Mouse (Mus musculus): ENCODE data around the gene Scube1.

Scube1 gene

GRCm38 (mm10) chr15:83724160-83724885, 498 bp downstream of the Scube1 start:
- in situ Hi-C loops (cut with MboI; ENCODE audit: low pct_unique_long_range_greater_than_20kb in 1 of 2, low sequenced_read_pairs in 2 of 2, unreplicated experiment in 1 of 2): loop anchor here in 1 of 2 experiments (10.0 kb wide), 1 partner anchor 90 kb away; no protein-coding TSS in a partner anchor

GRCm38 (mm10) chr15:83715582-83716228, 9.1 kb downstream of the Scube1 start:
- in situ Hi-C loops (cut with MboI; ENCODE audit: low pct_unique_long_range_greater_than_20kb in 1 of 2, low sequenced_read_pairs in 2 of 2, unreplicated experiment in 1 of 2): no loop called here

- in situ Hi-C loops (cut with MboI; ENCODE audit: low pct_unique_long_range_greater_than_20kb in 1 of 2, low sequenced_read_pairs in 2 of 2, unreplicated experiment in 1 of 2): no loop called here
These were observed 12.0 kb downstream of the Scube1 start for GRCm38 (mm10) chr15:83712798-83713197.

GRCm38 (mm10) chr15:83712361-83712760, 12.5 kb downstream of the Scube1 start:
- in situ Hi-C loops (cut with MboI; ENCODE audit: low pct_unique_long_range_greater_than_20kb in 1 of 2, low sequenced_read_pairs in 2 of 2, unreplicated experiment in 1 of 2): no loop called here

GRCm38 (mm10) chr15:83709889-83710774, 14.7 kb downstream of the Scube1 start:
- in situ Hi-C loops (cut with MboI; ENCODE audit: low pct_unique_long_range_greater_than_20kb in 1 of 2, low sequenced_read_pairs in 2 of 2, unreplicated experiment in 1 of 2): no loop called here

GRCm38 (mm10) chr15:83706528-83707199, 18.2 kb downstream of the Scube1 start:
- in situ Hi-C loops (cut with MboI; ENCODE audit: low pct_unique_long_range_greater_than_20kb in 1 of 2, low sequenced_read_pairs in 2 of 2, unreplicated experiment in 1 of 2): no loop called here

GRCm38 (mm10) chr15:83700593-83700923, 24.3 kb downstream of the Scube1 start:
- in situ Hi-C loops (cut with MboI; ENCODE audit: low pct_unique_long_range_greater_than_20kb in 1 of 2, low sequenced_read_pairs in 2 of 2, unreplicated experiment in 1 of 2): no loop called here

- in situ Hi-C loops (cut with MboI; ENCODE audit: low pct_unique_long_range_greater_than_20kb in 1 of 2, low sequenced_read_pairs in 2 of 2, unreplicated experiment in 1 of 2): no loop called here
These were observed 24.8 kb downstream of the Scube1 start for GRCm38 (mm10) chr15:83699834-83700592.

GRCm38 (mm10) chr15:83699132-83699833, 25.5 kb downstream of the Scube1 start:
- in situ Hi-C loops (cut with MboI; ENCODE audit: low pct_unique_long_range_greater_than_20kb in 1 of 2, low sequenced_read_pairs in 2 of 2, unreplicated experiment in 1 of 2): no loop called here

- in situ Hi-C loops (cut with MboI; ENCODE audit: low pct_unique_long_range_greater_than_20kb in 1 of 2, low sequenced_read_pairs in 2 of 2, unreplicated experiment in 1 of 2): no loop called here
These were observed 28.0 kb downstream of the Scube1 start for GRCm38 (mm10) chr15:83696681-83697381.

GRCm38 (mm10) chr15:83695159-83695558, 29.7 kb downstream of the Scube1 start:
- in situ Hi-C loops (cut with MboI; ENCODE audit: low pct_unique_long_range_greater_than_20kb in 1 of 2, low sequenced_read_pairs in 2 of 2, unreplicated experiment in 1 of 2): no loop called here

- in situ Hi-C loops (cut with MboI; ENCODE audit: low pct_unique_long_range_greater_than_20kb in 1 of 2, low sequenced_read_pairs in 2 of 2, unreplicated experiment in 1 of 2): no loop called here
These were observed 32.9 kb downstream of the Scube1 start for GRCm38 (mm10) chr15:83691901-83692361.

GRCm38 (mm10) chr15:83689946-83690345, 34.9 kb downstream of the Scube1 start:
- in situ Hi-C loops (cut with MboI; ENCODE audit: low pct_unique_long_range_greater_than_20kb in 1 of 2, low sequenced_read_pairs in 2 of 2, unreplicated experiment in 1 of 2): no loop called here

GRCm38 (mm10) chr15:83686601-83687000, 38.2 kb downstream of the Scube1 start:
- in situ Hi-C loops (cut with MboI; ENCODE audit: low pct_unique_long_range_greater_than_20kb in 1 of 2, low sequenced_read_pairs in 2 of 2, unreplicated experiment in 1 of 2): no loop called here

GRCm38 (mm10) chr15:83685950-83686349, 38.9 kb downstream of the Scube1 start:
- in situ Hi-C loops (cut with MboI; ENCODE audit: low pct_unique_long_range_greater_than_20kb in 1 of 2, low sequenced_read_pairs in 2 of 2, unreplicated experiment in 1 of 2): no loop called here

GRCm38 (mm10) chr15:83683051-83683561, 41.7 kb downstream of the Scube1 start:
- in situ Hi-C loops (cut with MboI; ENCODE audit: low pct_unique_long_range_greater_than_20kb in 1 of 2, low sequenced_read_pairs in 2 of 2, unreplicated experiment in 1 of 2): no loop called here

- in situ Hi-C loops (cut with MboI; ENCODE audit: low pct_unique_long_range_greater_than_20kb in 1 of 2, low sequenced_read_pairs in 2 of 2, unreplicated experiment in 1 of 2): no loop called here
These were observed 44.5 kb downstream of the Scube1 start for GRCm38 (mm10) chr15:83680300-83680699.

All from mouse embryonic stem cell (cell line).